Mouse (Mus musculus): Measurements from ENCODE around the gene Wfdc15a.

GRCm38 (mm10) chr2:164192279-164192678 is 7.7 kb downstream of the Wfdc15a start:
- TF ChIP-seq EP300 (optimal IDR thresholded peaks at IDR 0.05) (no peak), CTCF (IDR thresholded peaks at IDR 0.05; ENCODE audit: low read depth) (no peak)

Data from stomach, postnatal 0 days (tissue).